Mouse (Mus musculus) C2C12 (cell line): ENCODE results near the gene Mfsd2b. TPM values are rescaled to one million over a fixed set of nuclear protein-coding genes. Genes with fewer than 3 reads are reported as not detected.

Source experiments
- H3K27me3 ChIP-seq: one replicate; pipeline ENCODE4 v1.6.1; 2011; ENCODE audit not compliant: control insufficient read depth, insufficient read depth, insufficient read length
- H3K36me3 ChIP-seq: one replicate; pipeline ENCODE4 v1.6.1; 2011; ENCODE audit not compliant: control insufficient read depth, insufficient read depth
- H3K4me3 ChIP-seq: one replicate; pipeline ENCODE4 v1.5.1; 2011; ENCODE audit warnings: mild to moderate bottlenecking, control low read depth; ENCODE audit not compliant: poor library complexity, insufficient read depth, severe bottlenecking
- H3K79me2 ChIP-seq: one replicate; pipeline ENCODE4 v1.6.1; 2011; ENCODE audit not compliant: control insufficient read depth, insufficient read depth
- H3K79me3 ChIP-seq: one replicate; pipeline ENCODE4 v1.6.1; 2011; ENCODE audit warnings: low read depth, control low read depth
- H3ac ChIP-seq: one replicate; pipeline ENCODE3; 2011; ENCODE audit warnings: low read depth; ENCODE audit not compliant: control insufficient read depth, insufficient read length
- CEBPB ChIP-seq: IDR thresholded peaks from one replicate; pipeline ENCODE4 v1.6.1; 2011; ENCODE audit warnings: low read depth, mild to moderate bottlenecking, control low read depth, moderate library complexity
- CTCF ChIP-seq: IDR thresholded peaks from one replicate; pipeline ENCODE4 v1.5.1; 2011; ENCODE audit not compliant: control insufficient read depth, insufficient read depth, insufficient read length
- FOSL1 ChIP-seq: IDR thresholded peaks from one replicate; pipeline ENCODE4 v1.8.0; 2011; ENCODE audit warnings: mild to moderate bottlenecking, low read length; ENCODE audit not compliant: poor library complexity, insufficient read depth, severe bottlenecking
- MAX ChIP-seq: IDR thresholded peaks from one replicate; pipeline ENCODE4 v1.6.1; 2011; ENCODE audit warnings: mild to moderate bottlenecking, control low read depth
- MYOD1 ChIP-seq: IDR thresholded peaks from one replicate; pipeline ENCODE4 v1.6.1; 2011; ENCODE audit warnings: low read depth; ENCODE audit not compliant: control insufficient read depth, insufficient read length
- MYOG ChIP-seq: IDR thresholded peaks from one replicate; pipeline ENCODE4 v1.6.1; 2011; ENCODE audit not compliant: control insufficient read depth, insufficient read length; ENCODE audit errors: extremely low read depth
- USF1 ChIP-seq: IDR thresholded peaks from one replicate; pipeline ENCODE4 v1.6.1; 2011; ENCODE audit warnings: low read depth, mild to moderate bottlenecking, control low read depth, moderate library complexity
- polyA plus RNA-seq: library from polyadenylated mRNA; unstranded; fragments of >200 nt; fragmentation: generic; extraction: Trizol; gene quantifications from one replicate; pipeline ENCODE4 v1.2.1, GENCODE M21; 2012; ENCODE audit warnings: missing spikeins

The Mfsd2b gene
- polyA plus RNA-seq, 1 experiment = 0.08 TPM

DNA sequence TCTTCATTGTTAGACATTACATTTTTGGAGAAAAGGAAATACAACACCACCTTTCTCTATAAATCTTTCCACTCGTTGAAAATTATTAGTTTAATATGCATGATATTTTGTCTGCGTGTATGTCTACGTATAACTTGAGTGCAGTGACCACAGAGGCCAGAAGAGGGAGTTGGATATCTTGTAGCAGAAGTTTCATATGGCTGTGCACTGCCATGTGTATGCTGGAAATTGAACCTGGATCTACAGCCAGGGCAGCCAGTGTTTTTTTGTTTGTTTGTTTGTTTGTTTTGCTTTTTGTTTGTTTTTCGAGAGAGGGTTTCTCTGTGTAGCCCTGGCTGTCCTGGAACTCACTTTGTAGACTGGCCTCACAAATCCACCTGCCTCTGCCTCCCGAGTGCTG, 4.9 kb upstream of the Mfsd2b start:
- H3K79me2 ChIP-seq = no peaks in the 10 kb centered on the region
- H3K4me3 ChIP-seq = no peak overlapping the region
- H3K27me3 ChIP-seq = no peaks in the 10 kb centered on the region
- H3K36me3 ChIP-seq = peaks cover 25% of the 10 kb centered on the region
- no peak overlapping the region for H3ac ChIP-seq
- no peaks in the 10 kb centered on the region for H3K79me3 ChIP-seq
- TF ChIP-seq CEBPB (no peak), MAX (no peak), MYOD1 (no peak), USF1 (no peak), FOSL1 (no peak), CTCF (no peak), MYOG (no peak)

DNA sequence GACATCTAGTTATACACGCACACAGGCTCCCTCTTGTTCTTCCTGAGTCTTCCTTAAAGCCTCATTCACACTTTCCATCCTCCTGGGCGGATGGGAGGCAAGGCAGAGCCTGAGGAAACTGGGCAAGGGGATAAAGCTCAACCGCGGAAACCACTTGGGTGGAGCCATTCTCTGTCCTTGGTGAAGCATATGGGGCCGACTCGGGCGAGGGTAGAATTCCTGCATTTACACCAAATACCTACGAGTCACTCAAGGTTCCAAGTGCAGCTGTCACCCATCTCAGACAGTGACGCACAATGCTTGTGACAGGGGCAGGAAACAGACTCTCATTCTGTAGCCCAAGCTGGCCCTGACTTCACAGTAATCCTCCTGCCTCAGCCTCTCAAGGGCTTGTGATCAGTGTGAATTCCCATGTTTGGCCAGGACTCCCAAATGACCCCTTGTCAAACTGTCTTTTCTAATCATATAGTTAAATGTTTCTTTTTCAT, 4.2 kb upstream of the Mfsd2b start:
- TF ChIP-seq MAX = no peak
- TF ChIP-seq MYOD1 = peak; percentile 51
- Histone ChIP-seq H3K27me3 (no peaks in the 10 kb centered on the region), H3K79me3 (no peaks in the 10 kb centered on the region), H3K36me3 (peaks cover 25% of the 10 kb centered on the region), H3K79me2 (no peaks in the 10 kb centered on the region), H3K4me3 (no peak overlapping the region), H3ac (no peak overlapping the region)

DNA sequence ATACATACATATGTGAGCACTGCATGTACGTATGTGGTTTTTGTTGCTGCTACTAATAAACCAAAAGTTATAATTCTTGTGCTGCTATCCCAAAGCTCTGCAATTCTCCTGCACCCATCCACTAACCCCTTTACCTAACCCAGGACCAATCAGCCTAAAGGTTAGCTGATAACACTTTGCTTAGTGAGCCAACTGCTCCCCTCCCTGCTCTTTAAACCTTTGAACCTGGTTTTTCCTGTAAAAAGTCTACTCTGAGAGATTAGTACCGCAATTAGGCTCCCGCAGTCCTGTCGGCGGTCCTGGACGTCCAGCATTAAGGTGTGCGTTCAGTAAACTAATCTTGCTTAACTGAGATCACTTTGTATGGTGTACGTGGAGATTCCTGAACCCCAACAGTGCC, 1.5 kb upstream of the Mfsd2b start:
- Histone ChIP-seq H3K4me3 (no peak overlapping the region), H3K79me2 (no peaks in the 10 kb centered on the region), H3ac (no peak overlapping the region), H3K36me3 (peaks cover 12% of the 10 kb centered on the region), H3K27me3 (no peaks in the 10 kb centered on the region), H3K79me3 (no peaks in the 10 kb centered on the region)
- no peak for TF ChIP-seq CTCF
- TF ChIP-seq CEBPB = no peak
- TF ChIP-seq MAX = no peak
- TF ChIP-seq MYOG = no peak
- TF ChIP-seq USF1 = no peak
- TF ChIP-seq FOSL1 = no peak
- TF ChIP-seq MYOD1 = no peak

DNA sequence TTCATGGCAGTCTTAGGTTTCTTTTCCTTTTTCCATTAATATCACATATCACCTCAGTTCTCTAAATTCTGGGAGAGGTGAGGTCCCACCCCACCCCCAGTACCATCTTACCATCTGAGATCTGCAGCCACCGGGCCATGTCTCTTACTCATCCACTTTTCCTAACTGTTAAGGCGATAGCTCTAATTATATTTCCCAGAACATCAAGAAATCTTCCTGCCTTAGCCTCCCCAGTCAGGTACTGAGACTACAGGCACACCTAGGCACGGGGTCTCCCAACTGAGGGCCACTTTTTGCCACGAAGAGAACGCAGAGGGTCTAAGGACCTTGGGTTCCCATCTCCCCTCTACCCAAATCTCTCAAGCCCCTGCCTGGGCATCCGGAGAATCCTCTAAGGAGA, 628 bp downstream of the Mfsd2b start:
- Histone ChIP-seq H3K36me3 (peaks cover 3% of the 10 kb centered on the region), H3ac (no peak overlapping the region), H3K4me3 (no peak overlapping the region), H3K79me2 (no peaks in the 10 kb centered on the region), H3K27me3 (no peaks in the 10 kb centered on the region), H3K79me3 (no peaks in the 10 kb centered on the region)
- TF ChIP-seq MAX = no peak
- no peak for TF ChIP-seq FOSL1
- no peak for TF ChIP-seq USF1
- no peak for TF ChIP-seq CEBPB
- no peak for TF ChIP-seq MYOG
- TF ChIP-seq CTCF = no peak
- TF ChIP-seq MYOD1 = no peak

DNA sequence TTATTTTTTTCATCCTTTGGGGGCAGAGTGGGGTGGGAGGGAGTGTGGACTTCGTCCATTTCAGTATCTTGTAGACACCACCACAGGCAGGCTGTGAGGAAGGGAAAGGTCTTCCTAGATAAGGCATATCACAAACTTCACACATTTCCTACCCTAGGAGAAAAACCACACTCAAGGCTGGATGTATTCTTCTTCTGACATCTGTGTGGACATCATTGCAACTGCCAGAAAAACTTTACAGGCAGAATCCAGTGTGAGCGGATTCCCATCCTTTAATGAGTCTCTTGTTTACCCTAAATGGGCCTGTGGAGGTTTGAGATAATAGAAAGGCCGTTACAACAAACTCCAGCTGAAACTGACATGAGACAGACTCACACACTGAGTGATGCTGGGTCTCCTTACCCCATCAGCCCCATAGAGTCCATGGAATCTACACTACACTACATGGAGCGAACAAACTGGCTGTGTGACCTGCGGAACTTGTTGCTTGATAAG, 1.1 kb downstream of the Mfsd2b start:
- no peaks in the 10 kb centered on the region for H3K79me2 ChIP-seq
- H3K4me3 ChIP-seq = no peak overlapping the region
- TF ChIP-seq FOSL1 = no peak
- no peak for TF ChIP-seq USF1
- no peak for TF ChIP-seq MAX
- no peak for TF ChIP-seq MYOG
- TF ChIP-seq MYOD1 = no peak
- no peak for TF ChIP-seq CTCF
- no peak for TF ChIP-seq CEBPB

DNA sequence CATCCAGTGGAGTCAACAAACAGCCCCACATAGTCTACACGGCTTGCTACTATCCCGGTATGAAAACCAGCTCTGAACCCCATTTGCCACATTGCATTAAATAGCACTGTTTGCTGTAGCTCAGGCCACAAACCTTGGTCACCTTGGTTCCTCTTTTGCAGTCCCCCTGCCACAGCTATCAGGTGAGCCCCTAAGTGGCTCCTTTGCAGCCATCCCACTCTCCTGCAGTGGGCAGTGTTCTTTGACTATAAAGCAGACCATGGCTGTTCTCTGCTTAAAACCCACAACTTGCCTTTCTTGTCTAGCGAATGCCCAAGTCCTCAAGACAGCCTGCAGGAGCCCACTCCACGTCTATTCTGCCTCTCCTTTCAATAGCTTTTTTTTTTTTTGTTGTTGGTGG, 1.9 kb downstream of the Mfsd2b start:
- Histone ChIP-seq H3K79me2 (no peaks in the 10 kb centered on the region), H3K36me3 (no peaks in the 10 kb centered on the region), H3K4me3 (no peak overlapping the region), H3K27me3 (no peaks in the 10 kb centered on the region), H3ac (no peak overlapping the region), H3K79me3 (no peaks in the 10 kb centered on the region)
- TF ChIP-seq CTCF (no peak), CEBPB (no peak), MYOG (no peak), MYOD1 (no peak), FOSL1 (no peak), USF1 (no peak), MAX (no peak)

More for the DNA sequence above, 1.1 kb downstream of the Mfsd2b start:
- H3ac ChIP-seq = no peak overlapping the region
- H3K79me3 ChIP-seq = no peaks in the 10 kb centered on the region
- no peaks in the 10 kb centered on the region for H3K27me3 ChIP-seq
- H3K36me3 ChIP-seq = no peaks in the 10 kb centered on the region
